Mouse (Mus musculus) myocyte (in vitro differentiated cells): ENCODE data around the gene Ndrg3. TPM values are rescaled to one million over a fixed set of nuclear protein-coding genes. Genes with fewer than 3 reads are reported as not detected.
"Not testable (repeated sequence)": the region's sequence is repeated elsewhere in the genome, so short reads cannot be mapped to it uniquely, and the experiment has no call there.

Experiments
- H3K27me3 ChIP-seq: one replicate; pipeline ENCODE4 v1.6.1; 2011; ENCODE audit not compliant: control insufficient read depth, insufficient read depth, insufficient read length
- H3K36me3 ChIP-seq: one replicate; pipeline ENCODE4 v1.6.1; 2011; ENCODE audit not compliant: control insufficient read depth, insufficient read depth
- H3K4me2 ChIP-seq: one replicate; pipeline ENCODE4 v1.6.1; 2011; ENCODE audit warnings: low read depth, control low read depth
- H3K4me3 ChIP-seq: one replicate; pipeline ENCODE4 v1.5.1; 2011; ENCODE audit warnings: mild to moderate bottlenecking, control low read depth, moderate library complexity
- H3K79me2 ChIP-seq: one replicate; pipeline ENCODE4 v1.6.1; 2011; ENCODE audit not compliant: control insufficient read depth, insufficient read depth
- H3ac ChIP-seq: one replicate; pipeline ENCODE4 v1.6.1; 2011; ENCODE audit not compliant: control insufficient read depth, insufficient read length
- CEBPB ChIP-seq: IDR thresholded peaks from 2 replicates; pipeline ENCODE4 v1.6.1; 2011; ENCODE audit warnings: mild to moderate bottlenecking, moderate library complexity; ENCODE audit not compliant: poor library complexity, insufficient read depth, severe bottlenecking
- E2F4 ChIP-seq: IDR thresholded peaks from one replicate; pipeline ENCODE4 v1.6.1; 2011; ENCODE audit warnings: mild to moderate bottlenecking, control low read depth, moderate library complexity; ENCODE audit not compliant: insufficient read depth
- MYOD1 ChIP-seq, 3 experiments: IDR thresholded peaks; one replicate each; pipeline ENCODE4 v1.6.1; 2011; ENCODE audit warnings: control low read depth in 2 of 3, low read depth in 2 of 3, mild to moderate bottlenecking in 2 of 3, moderate library complexity in 1 of 3; ENCODE audit not compliant: insufficient read length in 2 of 3, control insufficient read depth in 1 of 3
- MYOG ChIP-seq, 3 experiments: IDR thresholded peaks; one replicate each; pipeline ENCODE4 v1.6.1; 2011; ENCODE audit warnings: control low read depth in 2 of 3, low read depth in 2 of 3, mild to moderate bottlenecking in 2 of 3; ENCODE audit not compliant: insufficient read length in 2 of 3, control insufficient read depth in 1 of 3, insufficient read depth in 1 of 3
- POLR2A ChIP-seq: IDR thresholded peaks from one replicate; pipeline ENCODE4 v1.6.1; 2011; ENCODE audit warnings: low read depth, mild to moderate bottlenecking, control low read depth, moderate library complexity; ENCODE audit not compliant: insufficient read length
- POLR2AphosphoS2 ChIP-seq: IDR thresholded peaks from one replicate; pipeline ENCODE4 v1.6.1; 2011; ENCODE audit warnings: low read depth, control low read depth; ENCODE audit not compliant: insufficient read length
- REST ChIP-seq: IDR thresholded peaks from one replicate; pipeline ENCODE4 v1.6.1; 2011; ENCODE audit warnings: mild to moderate bottlenecking, control low read depth, moderate library complexity; ENCODE audit not compliant: insufficient read depth, insufficient read length
- TCF12 ChIP-seq: IDR thresholded peaks from one replicate; pipeline ENCODE4 v1.6.1; 2011; ENCODE audit warnings: mild to moderate bottlenecking, control low read depth; ENCODE audit not compliant: poor library complexity, insufficient read depth, severe bottlenecking
- TCF3 ChIP-seq: IDR thresholded peaks from one replicate; pipeline ENCODE4 v1.6.1; 2011; ENCODE audit warnings: low read depth, control low read depth; ENCODE audit not compliant: insufficient read length
- USF1 ChIP-seq: IDR thresholded peaks from one replicate; pipeline ENCODE4 v1.6.1; 2011; ENCODE audit warnings: low read depth, mild to moderate bottlenecking, control low read depth, moderate library complexity
- polyA plus RNA-seq: library from polyadenylated mRNA; unstranded; fragments of >200 nt; fragmentation: generic; extraction: Trizol; gene quantifications from one replicate; pipeline ENCODE4 v1.2.1, GENCODE M21; 2012; ENCODE audit warnings: missing spikeins

Ndrg3 gene
- polyA plus RNA-seq, 1 experiment: 34.0 TPM

GRCm38 (mm10) chr2:156951301-156952094 is 40.4 kb downstream of the Ndrg3 start:
- Histone ChIP-seq H3K27me3 (no peaks in the 10 kb centered on the region), H3K4me2 (no peak overlapping the region), H3K36me3 (peaks cover 17% of the 10 kb centered on the region), H3K4me3 (no peak overlapping the region), H3ac (no peak overlapping the region), H3K79me2 (no peaks in the 10 kb centered on the region)
- TF ChIP-seq POLR2A: no peak

GRCm38 (mm10) chr2:156950816-156951215 is 41.0 kb downstream of the Ndrg3 start:
- no peaks in the 10 kb centered on the region for H3K27me3 ChIP-seq
- no peak overlapping the region for H3K4me3 ChIP-seq
- no peak overlapping the region for H3ac ChIP-seq
- H3K4me2 ChIP-seq: no peak overlapping the region
- peaks cover 20% of the 10 kb centered on the region for H3K36me3 ChIP-seq
- TF ChIP-seq TCF3: no peak
- H3K79me2 ChIP-seq: no peaks in the 10 kb centered on the region

- H3K4me3 ChIP-seq, H3K27me3 ChIP-seq, H3ac ChIP-seq, H3K4me2 ChIP-seq, H3K79me2 ChIP-seq: not testable (repeated sequence)
- H3K36me3 ChIP-seq: peaks cover 21% of the 10 kb centered on the region
Measured at GRCm38 (mm10) chr2:156941523-156941922, 50.3 kb downstream of the Ndrg3 start.

- H3ac ChIP-seq, H3K79me2 ChIP-seq: not testable (repeated sequence)
Measured at GRCm38 (mm10) chr2:156939926-156940325, 51.9 kb downstream of the Ndrg3 start.

GRCm38 (mm10) chr2:156937795-156938194 is 54.1 kb downstream of the Ndrg3 start:
- H3K4me2 ChIP-seq: no peak overlapping the region
- TF ChIP-seq MYOD1 (IDR thresholded peaks at IDR 0.05; ENCODE audit: control insufficient read depth in 1 of 3, insufficient read length in 2 of 3, low read depth in 2 of 3) (no peak), MYOG (IDR thresholded peaks at IDR 0.05; ENCODE audit: control insufficient read depth in 1 of 3, insufficient read depth in 1 of 3, insufficient read length in 2 of 3, low read depth in 2 of 3) (no peak)
- H3K4me3 ChIP-seq: no peak overlapping the region
- no peaks in the 10 kb centered on the region for H3K79me2 ChIP-seq
- peaks cover 11% of the 10 kb centered on the region for H3K36me3 ChIP-seq
- H3K27me3 ChIP-seq: no peaks in the 10 kb centered on the region
- no peak overlapping the region for H3ac ChIP-seq

More at GRCm38 (mm10) chr2:156939926-156940325, 51.9 kb downstream of the Ndrg3 start:
- not testable (repeated sequence) for H3K27me3 ChIP-seq, H3K4me2 ChIP-seq, H3K4me3 ChIP-seq
- H3K36me3 ChIP-seq: peaks cover 13% of the 10 kb centered on the region

GRCm38 (mm10) chr2:156935005-156935404 is 56.9 kb downstream of the Ndrg3 start:
- TF ChIP-seq USF1: no peak
- no peak for TF ChIP-seq POLR2AphosphoS2
- no peak for TF ChIP-seq TCF12
- no peak for TF ChIP-seq E2F4
- no peak for TF ChIP-seq CEBPB
- H3K79me2 ChIP-seq: no peaks in the 10 kb centered on the region
- H3K4me2 ChIP-seq: no peak overlapping the region
- H3K4me3 ChIP-seq: no peak overlapping the region
- H3ac ChIP-seq: no peak overlapping the region
- H3K36me3 ChIP-seq: peaks cover 15% of the 10 kb centered on the region
- H3K27me3 ChIP-seq: no peaks in the 10 kb centered on the region

GRCm38 (mm10) chr2:156933426-156933825 is 58.4 kb downstream of the Ndrg3 start:
- no peak for TF ChIP-seq MYOD1 (IDR thresholded peaks at IDR 0.05; ENCODE audit: control insufficient read depth in 1 of 3, insufficient read length in 2 of 3, low read depth in 2 of 3)
- no peak for TF ChIP-seq POLR2AphosphoS2
- no peak for TF ChIP-seq E2F4
- no peak for TF ChIP-seq TCF3
- no peak for TF ChIP-seq REST
- Histone ChIP-seq H3ac (no peak overlapping the region), H3K27me3 (no peaks in the 10 kb centered on the region), H3K79me2 (no peaks in the 10 kb centered on the region), H3K36me3 (peaks cover 15% of the 10 kb centered on the region), H3K4me2 (no peak overlapping the region), H3K4me3 (no peak overlapping the region)
